Mouse (Mus musculus) adrenal gland, adult (tissue): Measurements from ENCODE around the gene Psmb11.

Experiments
- DNase-seq, 2 experiments: peaks; one replicate each; pipeline ENCODE4 v3.0.0; 2022 to 2023; ENCODE audit warnings: low spot score in 1 of 2; ENCODE audit not compliant: inconsistent age in 2 of 2

Gene Psmb11

GRCm38 (mm10) chr14:54621133-54621532, at the start of gene Psmb11:
Gene Psmb11, plus strand, starts transcription at chr14:54621433.
- no peak for DNase-seq

DNA sequence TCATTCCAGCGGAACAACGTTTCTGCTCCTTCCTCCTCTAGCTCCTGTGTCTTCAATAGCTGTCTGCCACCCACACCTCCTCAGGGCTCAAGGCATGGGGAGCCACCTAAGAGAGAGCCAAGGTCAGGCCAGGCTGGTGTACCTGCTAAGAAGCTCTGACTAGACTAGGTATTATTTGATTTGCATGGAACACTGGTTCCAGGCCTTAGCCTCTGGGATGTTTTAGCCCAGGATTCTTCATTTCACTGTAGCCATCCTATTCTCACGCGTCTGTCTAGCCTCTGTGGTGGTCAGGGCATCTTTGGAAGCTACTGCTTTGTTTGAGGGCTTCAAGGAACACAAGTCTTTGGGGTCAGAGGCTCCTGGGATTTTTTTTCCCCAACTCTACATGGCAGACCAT, 49.1 kb upstream of the Psmb11 start:
- DNase-seq, result peak in 1 of 2 experiments; percentile 60

GRCm38 (mm10) chr14:54572790-54573736, 48.2 kb upstream of the Psmb11 start:
- DNase-seq, result peak; percentile 81 to 83

GRCm38 (mm10) chr14:54574253-54574652, 47.0 kb upstream of the Psmb11 start:
- peak in 1 of 2 experiments; percentile 64 for DNase-seq

DNA sequence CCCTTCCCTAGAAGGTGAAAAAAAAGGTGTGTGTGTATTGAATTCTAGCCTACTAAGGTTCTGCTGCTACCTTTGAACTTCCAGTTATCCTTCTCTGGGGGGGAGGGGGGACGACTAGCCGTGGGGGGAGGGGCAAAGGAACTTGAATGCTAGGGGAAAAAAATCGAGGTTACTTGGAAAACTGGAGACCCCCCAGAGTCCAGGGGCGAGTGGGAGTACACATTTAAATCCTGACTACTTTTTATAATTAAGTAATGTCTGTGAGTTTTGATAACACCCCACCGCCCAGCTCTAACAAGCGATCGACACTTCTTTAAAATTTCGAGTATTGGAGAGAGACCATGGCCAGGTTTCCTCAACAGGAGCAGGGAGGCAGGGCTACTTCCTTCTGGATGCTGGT, 46.2 kb upstream of the Psmb11 start:
- peak in 1 of 2 experiments; percentile 35 for DNase-seq

- DNase-seq, result peak; percentile 83 to 87
Observed at GRCm38 (mm10) chr14:54575631-54576030, 45.6 kb upstream of the Psmb11 start.

DNA sequence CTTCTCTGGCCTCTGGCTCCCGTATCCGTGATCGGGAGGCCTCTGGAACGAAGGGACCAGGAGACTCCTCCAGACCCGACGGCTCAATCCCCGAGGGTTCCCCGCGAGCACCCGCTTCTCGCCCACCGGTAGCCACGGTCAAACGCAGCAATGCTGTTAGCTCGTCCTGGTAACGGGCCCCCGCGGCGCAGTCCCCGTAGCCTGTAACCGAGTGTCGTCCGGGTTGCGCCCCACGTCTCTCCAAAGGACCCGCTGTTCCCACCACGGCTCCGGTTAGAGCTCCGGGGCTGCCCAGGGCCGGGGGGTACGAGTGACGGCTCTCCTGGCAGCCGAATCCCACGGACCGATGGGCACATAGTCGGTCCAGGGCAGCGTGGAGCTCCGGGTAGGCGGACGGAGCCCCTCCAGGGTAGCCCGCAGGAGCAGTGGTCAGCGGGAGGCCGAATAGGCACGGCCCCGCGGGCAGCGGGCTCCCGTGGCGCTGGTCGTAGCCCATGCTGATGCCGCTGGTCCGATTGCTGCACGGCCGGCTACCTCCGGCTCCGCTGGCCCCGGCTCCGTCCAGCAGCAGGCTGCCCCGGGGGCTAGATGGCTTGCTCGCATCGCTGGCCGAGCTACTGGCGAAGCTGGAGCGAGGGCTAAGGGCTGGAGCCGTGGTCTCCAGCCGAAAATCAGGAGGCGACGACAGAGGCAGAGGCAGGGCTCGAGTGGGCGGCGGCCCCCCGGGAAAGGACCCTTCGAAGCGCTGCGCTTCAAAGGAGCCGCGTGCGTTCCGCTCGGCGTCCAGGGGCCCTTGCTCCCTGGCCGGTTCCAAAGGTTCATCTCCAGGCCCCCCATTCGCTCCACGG, 44.8 kb upstream of the Psmb11 start:
- peak; percentile 53 to 83 for DNase-seq

GRCm38 (mm10) chr14:54577089-54577982, 43.9 kb upstream of the Psmb11 start, which contains the start of gene Ajuba:
Gene Ajuba, minus strand, starts transcription at chr14:54577558.
- DNase-seq, result peak; percentile 93 to 97

DNA sequence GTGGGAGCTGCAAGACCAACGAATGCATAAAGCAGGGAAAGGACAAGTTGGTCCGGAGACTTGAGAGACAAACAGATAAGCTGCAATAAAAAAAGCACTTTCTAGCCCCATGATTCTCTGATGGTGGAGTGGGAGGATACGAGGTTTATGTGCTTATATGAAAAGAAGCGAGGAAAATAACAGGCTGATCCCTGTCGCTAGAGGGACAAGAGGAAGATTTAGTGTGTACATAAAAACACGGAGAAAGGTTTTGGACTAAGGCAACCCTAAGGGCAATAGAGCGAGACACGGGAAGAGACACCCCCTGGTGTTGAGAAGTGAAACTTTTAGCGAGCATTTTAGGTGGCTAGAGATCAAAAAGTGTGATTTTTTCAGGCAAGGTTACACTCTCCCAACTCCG, 43.2 kb upstream of the Psmb11 start:
- peak in 1 of 2 experiments; percentile 57 for DNase-seq

DNA sequence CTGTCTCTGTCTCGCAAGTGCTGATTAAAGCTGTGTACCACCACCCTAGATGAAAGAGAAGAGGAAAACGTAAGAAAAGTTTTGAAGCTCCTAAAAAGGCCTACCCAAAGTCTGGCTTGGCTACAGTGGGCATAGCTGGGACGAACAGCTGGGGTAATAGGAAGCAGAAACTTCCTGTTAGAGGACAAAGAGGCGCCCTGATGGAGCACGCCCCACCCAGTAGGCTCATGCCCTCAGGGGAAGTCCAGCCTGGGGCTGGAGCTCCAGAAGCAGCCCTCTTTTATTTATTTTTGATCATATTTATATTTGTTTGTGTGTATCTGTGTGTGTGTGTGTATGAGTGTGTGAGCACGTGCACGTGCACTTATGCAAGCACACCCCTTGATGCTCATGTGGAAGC, 41.6 kb upstream of the Psmb11 start:
- DNase-seq, result no peak

DNA sequence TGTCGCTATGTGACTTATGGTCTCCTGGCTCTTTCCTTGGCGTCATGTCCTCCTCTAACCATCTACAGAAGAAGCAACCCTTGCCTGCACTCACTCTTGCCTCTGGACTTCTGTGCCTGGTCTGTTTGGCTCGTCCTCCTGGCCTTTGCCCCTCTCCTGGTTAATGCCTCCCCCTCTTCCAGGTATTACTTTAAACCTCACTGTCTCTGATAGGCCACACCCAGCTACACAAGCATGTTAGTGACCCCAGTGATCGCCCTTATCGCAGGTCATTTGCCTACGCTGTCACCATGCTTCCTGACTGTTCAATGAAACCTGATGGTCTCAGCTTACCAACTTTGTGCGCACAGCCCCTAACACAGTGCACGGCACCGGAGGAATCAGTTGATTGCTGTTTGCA, 38.7 kb upstream of the Psmb11 start:
- no peak for DNase-seq

- peak; percentile 64 to 88 for DNase-seq
Observed at GRCm38 (mm10) chr14:54583681-54584338, 37.4 kb upstream of the Psmb11 start.

DNA sequence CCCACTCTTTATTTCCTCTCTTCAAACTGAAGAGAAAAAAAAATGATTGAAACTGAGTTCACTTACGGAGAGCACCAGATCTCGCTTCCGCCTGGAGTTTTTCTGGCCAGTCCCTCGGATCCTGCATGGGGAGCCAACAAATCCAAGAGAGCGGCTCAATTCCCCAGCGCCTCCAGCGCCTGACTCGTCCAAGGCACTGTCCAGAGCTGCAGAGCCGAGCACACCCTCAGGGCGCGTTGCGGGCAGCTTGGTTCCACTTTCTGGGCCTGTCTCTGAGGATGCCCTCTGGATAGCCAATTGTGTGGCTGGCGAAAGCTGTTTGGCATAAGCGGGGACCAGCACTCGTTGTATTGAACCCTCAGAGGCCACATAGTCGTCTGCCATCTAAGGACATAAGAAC, 30.2 kb upstream of the Psmb11 start:
- no peak for DNase-seq

DNA sequence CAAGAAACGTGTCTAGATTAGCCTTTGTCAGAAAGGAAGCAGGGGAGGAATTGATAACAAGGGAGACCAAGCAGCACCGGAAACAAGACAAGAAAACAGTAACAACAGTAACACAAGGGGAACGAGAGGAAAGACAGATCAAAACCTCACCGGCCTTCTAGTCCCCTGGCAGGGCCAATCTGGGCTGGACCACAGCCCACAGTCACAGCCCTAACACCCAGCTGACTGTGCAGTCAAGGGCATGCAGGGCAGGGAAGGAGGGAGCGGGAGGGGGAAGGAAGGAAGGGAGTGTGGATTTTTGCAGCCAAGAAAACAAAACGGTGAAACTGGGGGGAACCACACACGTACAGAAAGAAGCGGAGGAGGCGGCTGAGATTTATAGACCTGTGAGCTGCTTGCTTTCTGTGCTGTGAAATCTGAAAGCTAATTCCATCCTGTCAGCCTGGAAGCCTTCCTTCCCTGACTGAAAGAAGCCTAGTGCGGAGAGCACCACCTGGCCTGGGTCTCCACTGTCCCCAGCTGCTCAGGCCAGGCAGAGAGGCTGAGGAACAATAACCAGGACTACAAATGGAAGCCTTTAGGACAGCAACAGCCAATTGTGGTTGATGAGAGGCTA, 28.8 kb upstream of the Psmb11 start:
- peak; percentile 63 to 82 for DNase-seq

- no peak for DNase-seq
Observed at GRCm38 (mm10) chr14:54594055-54594454, 27.2 kb upstream of the Psmb11 start.

DNA sequence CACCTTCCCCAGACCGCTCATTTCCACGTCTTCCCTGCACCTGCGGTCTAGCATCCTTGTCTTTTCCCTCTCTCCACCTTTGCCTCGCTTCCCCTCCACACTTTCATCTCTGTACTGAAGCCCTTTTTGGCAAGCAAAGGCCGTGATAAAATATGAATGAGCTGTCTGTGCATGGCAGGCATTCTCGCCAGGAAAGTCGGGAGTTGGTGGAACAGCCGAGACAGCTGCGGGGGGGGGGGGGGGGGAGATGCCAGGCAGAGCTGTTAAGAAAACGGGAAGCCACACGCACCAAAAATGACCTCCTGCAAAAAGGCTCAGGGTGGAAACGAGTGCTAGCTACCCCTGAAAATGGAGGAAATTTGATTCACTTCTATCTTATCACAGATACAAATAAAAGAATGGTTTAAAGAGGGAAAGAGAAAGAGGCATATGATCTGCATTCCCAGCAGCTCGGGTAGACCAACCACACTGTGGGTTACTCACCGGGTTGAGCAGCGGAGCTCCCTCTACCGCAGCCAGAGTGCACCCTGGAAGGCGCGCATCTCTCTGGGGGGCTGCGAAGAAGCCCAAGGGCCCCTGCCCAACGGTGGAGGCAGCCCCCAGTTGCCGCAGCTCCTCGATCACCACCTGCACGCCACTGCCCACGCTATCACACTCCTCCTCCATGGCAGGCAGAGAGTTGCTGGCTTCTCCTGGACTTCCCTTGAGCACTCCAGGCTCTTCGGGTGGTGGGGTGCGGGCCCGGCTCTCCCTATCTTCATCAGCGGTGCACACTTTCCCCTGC, 26.4 kb upstream of the Psmb11 start:
- DNase-seq, result no peak

DNA sequence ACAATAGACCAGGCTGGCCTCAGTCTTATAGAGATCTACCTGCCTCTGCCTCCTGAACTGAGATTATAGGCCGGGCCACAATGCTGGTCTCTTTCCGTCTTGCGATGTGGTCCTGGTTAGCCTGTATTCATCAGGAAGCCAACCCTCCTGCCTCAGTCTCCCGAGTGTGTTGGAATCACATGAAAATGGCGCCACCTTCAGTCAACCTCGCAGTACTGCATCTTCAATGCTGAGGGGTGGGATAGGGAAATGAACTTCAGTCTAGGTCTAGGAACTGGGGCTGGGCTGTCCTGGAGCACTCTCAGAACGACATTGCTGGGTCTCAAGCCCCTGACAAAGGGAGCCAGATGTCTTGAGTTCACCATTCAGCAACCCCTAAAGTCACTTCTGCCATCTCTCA, 24.1 kb upstream of the Psmb11 start:
- no peak for DNase-seq

- no peak for DNase-seq
Observed at GRCm38 (mm10) chr14:54601601-54602000, 19.6 kb upstream of the Psmb11 start.

- no peak for DNase-seq
Observed at GRCm38 (mm10) chr14:54602613-54603012, 18.6 kb upstream of the Psmb11 start.
